ENCODE assay signal across 7 mouse cellular contexts in the genomic region with DNA sequence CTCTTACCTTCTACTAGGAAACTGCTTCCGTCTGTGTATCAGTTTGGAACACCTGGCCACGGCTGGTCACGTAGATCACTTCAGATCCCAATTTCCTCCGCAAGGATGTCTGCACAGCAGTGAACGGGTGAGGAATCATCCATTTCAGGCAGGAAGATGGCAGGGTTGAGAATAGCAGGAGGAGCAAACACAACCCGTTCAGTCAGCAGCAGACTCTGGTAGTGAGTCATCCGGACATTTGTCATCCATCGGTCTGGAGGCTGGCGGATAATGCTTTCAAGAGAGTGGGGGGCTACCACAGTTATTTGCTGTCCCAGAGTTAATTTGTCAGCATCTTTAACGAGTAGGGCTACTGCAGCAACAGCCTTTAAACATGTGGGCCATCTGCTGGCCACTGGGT.
DNase-seq lines count a peak whose midpoint lies in the region; TF ChIP-seq lines count a peak whose summit lies in the region.
"Not testable (repeated sequence)": the region's sequence is repeated elsewhere in the genome, so short reads cannot be mapped to it uniquely, and the experiment has no call there.

No protein-coding gene starts in this region.

- not testable (repeated sequence) for H3K79me2 ChIP-seq in C2C12 (ENCODE audit: control insufficient read depth, insufficient read depth)

- not testable (repeated sequence) for H3K36me3 ChIP-seq in C2C12 (ENCODE audit: control insufficient read depth, insufficient read depth)

- H3K4me3 ChIP-seq in C2C12 (ENCODE audit: insufficient read depth, poor library complexity, severe bottlenecking), result not testable (repeated sequence)
- peak overlapping the region; percentile 37 for H3K4me3 ChIP-seq in cortical plate, adult 2 months (ENCODE audit: insufficient read depth, low read length)

- H3K79me3 ChIP-seq in C2C12 (ENCODE audit: low read depth), result not testable (repeated sequence)

- not testable (repeated sequence) for H3K27me3 ChIP-seq in C2C12 (ENCODE audit: control insufficient read depth, insufficient read depth, insufficient read length)

- not testable (repeated sequence) for H3ac ChIP-seq in C2C12 (ENCODE audit: control insufficient read depth, insufficient read length, low read depth)

- intact Hi-C loops in left cerebral cortex, postnatal 36 days (cut with DNase I), result not testable (repeated sequence)

- not testable (repeated sequence) for H3K27ac ChIP-seq in cortical plate, adult 2 months (ENCODE audit: insufficient read depth, low read length)

- TF ChIP-seq POLR2A in cortical plate, adult 2 months (IDR thresholded peaks at IDR 0.05; ENCODE audit: extremely low read depth, insufficient read depth, low read length), result not testable (repeated sequence)

- H3K4me1 ChIP-seq in cortical plate, adult 2 months (ENCODE audit: control insufficient read depth, insufficient read depth, low read length), result not testable (repeated sequence)

- not testable (repeated sequence) for TF ChIP-seq CTCF in C2C12 (IDR thresholded peaks at IDR 0.05; ENCODE audit: control insufficient read depth, insufficient read depth, insufficient read length); cortical plate, adult 2 months (IDR thresholded peaks at IDR 0.05; ENCODE audit: extremely low read depth, insufficient read depth, low read length)

- peak; percentile 5 to 55 for DNase-seq in adrenal gland, adult (ENCODE audit: inconsistent age in 2 of 2, low spot score in 1 of 2)
- DNase-seq in layer of hippocampus, adult 18-20 months (ENCODE audit: low spot score in 2 of 2), result peak; percentile 44 to 46
- DNase-seq in layer of hippocampus, postnatal 36 days, result peak; percentile 21 to 25
- peak; percentile 26 to 42 for DNase-seq in left cerebral cortex, postnatal 36 days (ENCODE audit: low spot score in 2 of 2)
- DNase-seq in right cerebral cortex, postnatal 25 days, result peak; percentile 24

TF ChIP-seq in C2C12, 6 proteins besides CTCF, POLR2A, EP300 and RAD21:
- TF ChIP-seq FOSL1 (IDR thresholded peaks at IDR 0.05; ENCODE audit: insufficient read depth, low read length, poor library complexity, severe bottlenecking), result peak; percentile 14
